Mouse (Mus musculus): Measurements from ENCODE around the gene Olfr698. TPM values are rescaled to one million over a fixed set of nuclear protein-coding genes. Genes with fewer than 3 reads are reported as not detected.
"Not testable (repeated sequence)": the region's sequence is repeated elsewhere in the genome, so short reads cannot be mapped to it uniquely, and the experiment has no call there.

The Olfr698 gene
- polyA plus RNA-seq (2015; fragmentation: Nextera tagmentation; extraction: Ambion mirVana) = not detected in 2 replicates

DNA sequence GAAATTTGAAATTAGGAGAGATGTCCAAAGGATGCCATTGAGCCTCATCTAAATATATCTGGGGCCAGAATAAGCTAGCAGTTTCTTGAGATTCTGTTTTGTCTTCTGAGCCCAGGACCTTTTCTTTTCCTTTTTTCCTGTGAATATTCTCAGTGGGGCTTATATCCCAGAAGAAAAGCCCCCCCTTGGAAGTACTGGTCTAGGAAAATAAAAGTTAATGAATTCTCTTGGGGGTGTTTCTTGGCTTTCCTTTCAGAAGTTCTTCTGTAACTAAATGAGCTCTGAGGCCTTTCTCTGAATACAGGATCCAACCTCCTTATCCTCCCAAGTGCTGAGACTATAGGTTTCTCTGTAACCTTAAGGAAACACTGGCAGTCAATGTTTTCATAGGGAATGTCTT lies at the start of gene Olfr698:
Olfr698 (minus strand) TSS at position 101 of the 400 bp plus-strand sequence.
- H3K36me3 ChIP-seq = no peaks in the 10 kb centered on the region
- ATAC-seq (ENCODE audit: insufficient number of reproducible peaks, low FRiP score, low TSS enrichment, low read depth) = no peak
- H3K4me3 ChIP-seq = no peak within 1 kb of the TSS
- no peaks in the 10 kb centered on the region for H3K9me3 ChIP-seq
- no peaks in the 10 kb centered on the region for H3K27me3 ChIP-seq
- no peak within 1 kb of the TSS for H3K9ac ChIP-seq
- H3K4me2 ChIP-seq = no peak within 1 kb of the TSS
- H3K27ac ChIP-seq = no peak within 1 kb of the TSS
- no peaks in the 10 kb centered on the region for H3K4me1 ChIP-seq

DNA sequence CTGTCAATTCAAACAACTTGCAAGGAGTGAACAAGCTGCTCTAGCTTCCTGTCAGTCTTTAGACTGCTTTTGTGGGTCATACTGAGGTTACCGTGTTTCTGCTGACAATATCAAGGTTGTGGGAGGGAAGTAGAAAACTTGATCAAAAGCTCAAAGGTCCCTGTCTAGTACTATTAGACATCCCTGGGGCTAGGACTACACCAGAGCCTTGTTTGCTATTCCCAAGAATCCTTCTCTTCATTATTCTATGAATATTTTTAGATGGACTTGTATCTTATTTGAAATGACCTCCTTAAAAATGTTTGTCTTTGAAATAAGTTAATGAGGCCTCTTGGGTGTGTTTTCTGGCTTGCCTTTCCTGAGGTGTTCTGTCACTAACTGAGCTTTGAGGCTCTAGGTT lies 37.9 kb upstream of the Olfr698 start, which contains the start of gene Olfr699:
Olfr699 (minus strand) TSS at position 101 of the 400 bp plus-strand sequence.
- ATAC-seq (ENCODE audit: insufficient number of reproducible peaks, low FRiP score, low TSS enrichment, low read depth) = no peak
- Histone ChIP-seq H3K4me3 (no peak within 1 kb of the TSS), H3K9me3 (no peaks in the 10 kb centered on the region), H3K4me1 (no peaks in the 10 kb centered on the region), H3K27ac (no peak within 1 kb of the TSS), H3K27me3 (no peaks in the 10 kb centered on the region), H3K36me3 (no peaks in the 10 kb centered on the region), H3K4me2 (no peak within 1 kb of the TSS), H3K9ac (no peak within 1 kb of the TSS)
- 84% methylated on average over 1 of the region's 1 CpGs for WGBS

- no peak for ATAC-seq (ENCODE audit: insufficient number of reproducible peaks, low FRiP score, low TSS enrichment, low read depth)
- Histone ChIP-seq H3K4me2 (no peak overlapping the region), H3K9ac (no peak overlapping the region), H3K36me3 (no peaks in the 10 kb centered on the region), H3K27me3 (no peaks in the 10 kb centered on the region), H3K9me3 (no peaks in the 10 kb centered on the region), H3K27ac (no peak overlapping the region), H3K4me3 (no peak overlapping the region), H3K4me1 (no peaks in the 10 kb centered on the region)
Observed at GRCm38 (mm10) chr7:106788330-106788729, 33.1 kb upstream of the Olfr698 start.

GRCm38 (mm10) chr7:106761008-106761407 lies 5.8 kb upstream of the Olfr698 start:
- not testable (repeated sequence) for H3K9ac ChIP-seq; H3K4me1 ChIP-seq; H3K27me3 ChIP-seq; ATAC-seq (ENCODE audit: insufficient number of reproducible peaks, low FRiP score, low TSS enrichment, low read depth); H3K27ac ChIP-seq; H3K4me2 ChIP-seq; H3K36me3 ChIP-seq; H3K4me3 ChIP-seq; H3K9me3 ChIP-seq
- WGBS = 88% methylated on average over 2 of the region's 2 CpGs

GRCm38 (mm10) chr7:106758800-106759199 lies 3.6 kb upstream of the Olfr698 start:
- Histone ChIP-seq H3K4me2 (no peak overlapping the region), H3K4me1 (no peaks in the 10 kb centered on the region), H3K36me3 (no peaks in the 10 kb centered on the region), H3K9me3 (no peaks in the 10 kb centered on the region), H3K9ac (no peak overlapping the region), H3K27ac (no peak overlapping the region), H3K4me3 (no peak overlapping the region), H3K27me3 (no peaks in the 10 kb centered on the region)
- ATAC-seq (ENCODE audit: insufficient number of reproducible peaks, low FRiP score, low TSS enrichment, low read depth) = no peak
- WGBS = 86% methylated on average over 2 of the region's 2 CpGs

- 82% methylated on average over 5 of the region's 5 CpGs for WGBS
- Histone ChIP-seq H3K4me3 (no peak overlapping the region), H3K4me1 (no peaks in the 10 kb centered on the region), H3K27me3 (no peaks in the 10 kb centered on the region), H3K27ac (no peak overlapping the region), H3K9ac (no peak overlapping the region), H3K36me3 (no peaks in the 10 kb centered on the region), H3K4me2 (no peak overlapping the region), H3K9me3 (no peaks in the 10 kb centered on the region)
- ATAC-seq (ENCODE audit: insufficient number of reproducible peaks, low FRiP score, low TSS enrichment, low read depth) = no peak
Observed at GRCm38 (mm10) chr7:106745811-106746210, 9.4 kb downstream of the Olfr698 start.

GRCm38 (mm10) chr7:106742343-106742742 lies 12.9 kb downstream of the Olfr698 start, which contains the start of gene Olfr697:
TSS of gene Olfr697 (minus strand) at chr7:106742443.
- no peak within 1 kb of the TSS for H3K9ac ChIP-seq
- no peaks in the 10 kb centered on the region for H3K9me3 ChIP-seq
- no peak within 1 kb of the TSS for H3K4me3 ChIP-seq
- H3K36me3 ChIP-seq = no peaks in the 10 kb centered on the region
- ATAC-seq (ENCODE audit: insufficient number of reproducible peaks, low FRiP score, low TSS enrichment, low read depth) = no peak
- no peak within 1 kb of the TSS for H3K4me2 ChIP-seq
- no peak within 1 kb of the TSS for H3K27ac ChIP-seq
- H3K4me1 ChIP-seq = no peaks in the 10 kb centered on the region
- no peaks in the 10 kb centered on the region for H3K27me3 ChIP-seq
- WGBS = 78% methylated on average over 1 of the region's 1 CpGs

DNA sequence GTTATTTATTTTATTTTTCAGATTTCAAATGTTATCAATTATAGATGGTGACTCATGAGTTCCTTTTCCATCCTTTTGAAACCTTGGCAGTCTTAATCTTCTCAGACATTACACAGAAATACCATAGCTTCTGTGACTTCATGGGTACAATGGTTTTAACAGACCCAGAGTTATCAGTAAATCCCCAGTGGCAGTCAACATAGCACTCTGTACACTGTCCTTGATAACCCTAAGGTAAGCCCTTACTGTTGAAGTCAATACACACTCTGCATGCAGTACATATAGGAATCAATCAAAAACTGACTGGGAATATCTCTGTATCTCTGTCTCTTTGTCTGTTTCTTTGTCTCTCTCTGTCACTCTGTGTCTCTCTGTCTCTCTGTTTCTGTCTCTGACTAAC lies 18.2 kb downstream of the Olfr698 start:
- ATAC-seq (ENCODE audit: insufficient number of reproducible peaks, low FRiP score, low TSS enrichment, low read depth) = no peak
- Histone ChIP-seq H3K27ac (no peak overlapping the region), H3K4me2 (no peak overlapping the region)

GRCm38 (mm10) chr7:106733717-106734116 lies 21.5 kb downstream of the Olfr698 start:
- H3K9me3 ChIP-seq = no peaks in the 10 kb centered on the region
- H3K27me3 ChIP-seq = no peaks in the 10 kb centered on the region
- H3K9ac ChIP-seq = no peak overlapping the region
- H3K36me3 ChIP-seq = no peaks in the 10 kb centered on the region
- no peaks in the 10 kb centered on the region for H3K4me1 ChIP-seq
- ATAC-seq (ENCODE audit: insufficient number of reproducible peaks, low FRiP score, low TSS enrichment, low read depth) = no peak
- H3K27ac ChIP-seq = no peak overlapping the region
- H3K4me2 ChIP-seq = no peak overlapping the region
- WGBS = 25% methylated on average over 2 of the region's 2 CpGs
- H3K4me3 ChIP-seq = no peak overlapping the region

More for the DNA sequence above, 18.2 kb downstream of the Olfr698 start:
- Histone ChIP-seq H3K9ac (no peak overlapping the region), H3K4me1 (no peaks in the 10 kb centered on the region), H3K27me3 (no peaks in the 10 kb centered on the region), H3K9me3 (no peaks in the 10 kb centered on the region), H3K36me3 (no peaks in the 10 kb centered on the region), H3K4me3 (no peak overlapping the region)

- not testable (repeated sequence) for H3K4me2 ChIP-seq; H3K27ac ChIP-seq; H3K9ac ChIP-seq; H3K36me3 ChIP-seq; H3K4me3 ChIP-seq; ATAC-seq (ENCODE audit: insufficient number of reproducible peaks, low FRiP score, low TSS enrichment, low read depth); H3K9me3 ChIP-seq; H3K4me1 ChIP-seq; H3K27me3 ChIP-seq
- WGBS = 78% methylated on average over 2 of the region's 2 CpGs
Observed at GRCm38 (mm10) chr7:106725654-106726053, 29.5 kb downstream of the Olfr698 start.

DNA sequence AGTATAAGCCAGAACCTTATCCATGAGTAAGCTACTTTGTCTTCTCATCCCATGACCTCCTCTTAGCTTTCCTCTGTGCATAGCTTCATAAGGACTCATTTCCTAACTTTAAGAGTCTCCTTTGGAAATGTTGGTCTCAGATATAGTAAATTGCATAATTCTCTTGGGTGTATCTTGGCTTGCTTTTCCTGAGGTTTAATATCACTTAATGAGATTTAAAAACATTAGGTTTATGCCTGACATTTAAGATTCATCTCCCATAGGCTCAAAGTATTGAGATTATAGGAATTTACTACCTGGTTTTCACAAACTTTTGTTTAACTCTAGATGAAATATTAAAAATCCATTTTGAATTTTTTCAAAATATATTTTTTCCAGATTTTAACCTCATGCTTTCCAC lies 38.9 kb downstream of the Olfr698 start, which contains the start of gene Olfr695:
Olfr695 (minus strand) TSS at position 101 of the 400 bp plus-strand sequence.
- Histone ChIP-seq H3K4me1 (no peaks in the 10 kb centered on the region), H3K9ac (no peak within 1 kb of the TSS), H3K4me2 (no peak within 1 kb of the TSS), H3K27ac (no peak within 1 kb of the TSS), H3K36me3 (no peaks in the 10 kb centered on the region), H3K27me3 (no peaks in the 10 kb centered on the region), H3K9me3 (no peaks in the 10 kb centered on the region), H3K4me3 (no peak within 1 kb of the TSS)
- ATAC-seq (ENCODE audit: insufficient number of reproducible peaks, low FRiP score, low TSS enrichment, low read depth) = no peak

DNA sequence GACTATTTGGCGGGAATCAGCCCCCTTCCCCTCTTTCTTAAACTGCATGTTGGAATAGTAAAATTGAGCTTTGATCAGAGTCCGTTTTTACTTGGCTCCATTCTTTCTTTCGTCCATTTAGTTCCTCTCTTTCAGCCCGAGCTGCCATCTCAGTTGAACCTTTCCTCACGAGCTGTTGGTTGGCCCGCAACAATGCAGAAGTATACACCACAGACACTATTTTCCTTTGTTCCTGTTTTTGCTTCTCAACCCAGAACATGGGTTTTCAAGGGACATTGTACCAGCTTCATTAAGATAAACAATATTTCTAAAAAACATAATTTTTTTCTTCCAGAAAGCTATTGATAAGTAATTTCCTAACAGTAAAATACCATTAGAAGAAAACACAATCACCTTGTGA lies 43.7 kb downstream of the Olfr698 start:
- no peaks in the 10 kb centered on the region for H3K4me1 ChIP-seq
- H3K9me3 ChIP-seq = no peaks in the 10 kb centered on the region
- H3K36me3 ChIP-seq = no peaks in the 10 kb centered on the region
- H3K4me3 ChIP-seq = no peak overlapping the region
- H3K27me3 ChIP-seq = no peaks in the 10 kb centered on the region
- 84% methylated on average over 6 of the region's 6 CpGs for WGBS
- ATAC-seq (ENCODE audit: insufficient number of reproducible peaks, low FRiP score, low TSS enrichment, low read depth) = no peak
- no peak overlapping the region for H3K4me2 ChIP-seq
- H3K9ac ChIP-seq = no peak overlapping the region
- H3K27ac ChIP-seq = no peak overlapping the region

DNA sequence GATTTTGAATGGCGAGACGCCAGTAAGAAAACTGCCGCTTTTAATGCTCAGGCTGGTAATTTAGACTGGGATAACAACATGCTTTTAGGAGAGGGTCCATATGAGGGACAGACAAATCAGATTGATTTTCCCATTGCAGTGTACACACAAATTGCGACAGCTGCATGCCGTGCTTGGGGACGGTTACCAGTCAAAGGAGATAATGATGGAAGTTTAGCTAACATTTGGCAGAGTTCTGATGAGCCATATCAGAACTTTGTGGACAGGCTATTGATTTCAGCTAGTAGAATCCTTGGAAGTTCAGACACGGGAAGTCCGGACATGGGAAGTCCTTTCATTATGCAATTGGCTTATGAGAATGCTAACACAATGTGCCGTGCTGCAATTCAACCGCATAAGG lies 47.5 kb downstream of the Olfr698 start:
- H3K9ac ChIP-seq; H3K27ac ChIP-seq; H3K36me3 ChIP-seq; H3K4me2 ChIP-seq; H3K4me3 ChIP-seq; H3K27me3 ChIP-seq; H3K9me3 ChIP-seq; H3K4me1 ChIP-seq; ATAC-seq (ENCODE audit: insufficient number of reproducible peaks, low FRiP score, low TSS enrichment, low read depth): not testable (repeated sequence)
- WGBS = 90% methylated on average over 10 of the region's 10 CpGs
